Mouse (Mus musculus) thymus, adult 18-20 months (tissue): Measurements from ENCODE around the gene Lsm14a.
"Not testable (repeated sequence)": the region's sequence is repeated elsewhere in the genome, so short reads cannot be mapped to it uniquely, and the experiment has no call there.

ENCODE experiments used
- DNase-seq, 2 experiments: peaks; one replicate each; pipeline ENCODE4 v3.0.0; 2022; ENCODE audit warnings: mixed read lengths in 2 of 2

Lsm14a gene

GRCm38 (mm10) chr7:34355629-34356028 is 37.5 kb downstream of the Lsm14a start:
- no peak for DNase-seq

GRCm38 (mm10) chr7:34351997-34352396 is 41.1 kb downstream of the Lsm14a start:
- no peak for DNase-seq

- no peak for DNase-seq
Measured at GRCm38 (mm10) chr7:34350166-34350565, 42.9 kb downstream of the Lsm14a start.

GRCm38 (mm10) chr7:34348011-34348410 is 45.1 kb downstream of the Lsm14a start:
- DNase-seq = no peak

- no peak for DNase-seq
Measured at GRCm38 (mm10) chr7:34347041-34347440, 46.1 kb downstream of the Lsm14a start.

- no peak for DNase-seq
Measured at GRCm38 (mm10) chr7:34346505-34346904, 46.6 kb downstream of the Lsm14a start.

GRCm38 (mm10) chr7:34342040-34342793 is 50.9 kb downstream of the Lsm14a start:
- DNase-seq = no peak

- DNase-seq = no peak
Measured at GRCm38 (mm10) chr7:34340841-34341240, 52.3 kb downstream of the Lsm14a start.

GRCm38 (mm10) chr7:34339164-34339489 is 54.0 kb downstream of the Lsm14a start:
- DNase-seq = no peak

- no peak for DNase-seq
Measured at GRCm38 (mm10) chr7:34338445-34339163, 54.5 kb downstream of the Lsm14a start.

- DNase-seq = no peak
Measured at GRCm38 (mm10) chr7:34337268-34337667, 55.8 kb downstream of the Lsm14a start.

- DNase-seq = not testable (repeated sequence)
Measured at GRCm38 (mm10) chr7:34336545-34336944, 56.6 kb downstream of the Lsm14a start.

GRCm38 (mm10) chr7:34327493-34327892 is 65.6 kb downstream of the Lsm14a start:
- no peak for DNase-seq

- DNase-seq = no peak
Measured at GRCm38 (mm10) chr7:34324857-34325256, 68.3 kb downstream of the Lsm14a start.

- DNase-seq = no peak
Measured at GRCm38 (mm10) chr7:34324005-34324404, 69.1 kb downstream of the Lsm14a start.

- DNase-seq = no peak
Measured at GRCm38 (mm10) chr7:34323351-34323750, 69.8 kb downstream of the Lsm14a start.

- no peak for DNase-seq
Measured at GRCm38 (mm10) chr7:34321958-34322357, 71.2 kb downstream of the Lsm14a start.

GRCm38 (mm10) chr7:34321119-34321518 is 72.0 kb downstream of the Lsm14a start:
- no peak for DNase-seq

- DNase-seq = no peak
Measured at GRCm38 (mm10) chr7:34319957-34320356, 73.2 kb downstream of the Lsm14a start.

- DNase-seq = no peak
Measured at GRCm38 (mm10) chr7:34319123-34319522, 74.0 kb downstream of the Lsm14a start.

GRCm38 (mm10) chr7:34317901-34318476 is 75.1 kb downstream of the Lsm14a start:
- DNase-seq = no peak

- peak; percentile 74 to 76 for DNase-seq
Measured at GRCm38 (mm10) chr7:34313443-34313875, 79.7 kb downstream of the Lsm14a start, which contains the start of gene 4931406P16Rik. 4931406P16Rik (minus strand) TSS chr7:34313551.

- peak in 1 of 2 experiments; percentile 30 for DNase-seq
Measured at GRCm38 (mm10) chr7:34312786-34313442, 80.2 kb downstream of the Lsm14a start.
